Comparison of ENCODE assay signal across 22 mouse cellular contexts in genomic region chr1:194935351-194935750, GRCm38 (mm10). TPM values are rescaled to one million over a fixed set of nuclear protein-coding genes. Genes with fewer than 3 reads are reported as not detected.
DNase-seq lines count a peak whose midpoint lies in the region; ATAC-seq and TF ChIP-seq lines count a peak whose summit lies in the region.
"Had no signal": no experiment of that assay in that cellular context is flagged by ENCODE, and none has a peak within 500 bp of the region (broad histone marks: within the 10 kb centered on the region; RNA-seq: fewer than 3 reads in every experiment).

No protein-coding gene starts in this region.

- no peaks in the 10 kb centered on the region for H3K9me3 ChIP-seq in G1E (replicated peaks)
- H3K9me3 ChIP-seq in liver, embryonic 13.5 days (replicated peaks), result no peaks in the 10 kb centered on the region
- H3K9me3 ChIP-seq: embryonic facial prominence, embryonic 15.5 days; forebrain, embryonic 10.5 days; heart, embryonic 10.5 days; hindbrain, embryonic 10.5 days had no signal

- no peak overlapping the region for H3K9ac ChIP-seq in liver, embryonic 13.5 days
- H3K9ac ChIP-seq: embryonic facial prominence, embryonic 15.5 days; hindbrain, embryonic 14.5 days had no signal

- no peaks in the 10 kb centered on the region for H3K36me3 ChIP-seq in G1E (replicated peaks)
- H3K36me3 ChIP-seq in liver, embryonic 13.5 days, result no peaks in the 10 kb centered on the region
- H3K36me3 ChIP-seq: embryonic facial prominence, embryonic 15.5 days; forebrain, embryonic 10.5 days; heart, embryonic 10.5 days; hindbrain, embryonic 10.5 days had no signal

- H3K4me3 ChIP-seq in G1E (ENCODE audit: low read depth, low read length), result no peak overlapping the region
- H3K4me3 ChIP-seq in liver, embryonic 13.5 days (replicated peaks), result no peak overlapping the region
- H3K4me3 ChIP-seq: embryonic facial prominence, embryonic 15.5 days; erythroblast, embryonic 14.5 days; forebrain, embryonic 10.5 days; heart, embryonic 10.5 days; hindbrain, embryonic 10.5 days had no signal

- intact Hi-C loops in heart, postnatal 25 days (cut with DNase I), result no loop called here

- DNase-seq in G1E (ENCODE audit: low spot score) (no peak), MEL-GATA-1-ER (ENCODE audit: extremely low read depth, low read depth) (peak; percentile 90)
- no peak for DNase-seq in liver, embryonic 13.5 days
- DNase-seq in kidney, postnatal 14 days, result no peak
- no peak for DNase-seq in adrenal gland, adult 2 months
- no peak for DNase-seq in heart, postnatal 25 days (ENCODE audit: low spot score)
- DNase-seq: adrenal gland, postnatal 25 days; cerebellum, adult 18-20 months; cerebellum, adult 9-11 months; embryo, embryonic 11 days; gastrocnemius, postnatal 36 days; heart, adult 18-20 months; heart, postnatal 10 days had no signal

- no peak for TF ChIP-seq CTCF in G1E (IDR thresholded peaks at IDR 0.05; ENCODE audit: low read depth, low read length)

- peaks cover 5% of the 10 kb centered on the region for H3K27me3 ChIP-seq in G1E (ENCODE audit: insufficient read depth, low read length)
- H3K27me3 ChIP-seq in liver, embryonic 13.5 days, result peaks cover 22% of the 10 kb centered on the region
- H3K27me3 ChIP-seq: CH12.LX; embryonic facial prominence, embryonic 15.5 days had no signal

- ATAC-seq in G1E (ENCODE audit: extremely low read depth, insufficient number of reproducible peaks, low FRiP score, poor library complexity, severe bottlenecking), result peak; percentile 58
- peak; percentile 47; the same call in 1 of the 2 replicates for ATAC-seq in liver, embryonic 13.5 days (ENCODE audit: low read depth)
- ATAC-seq in megakaryocyte progenitor cell, adult 5-6 weeks (replicated peaks; ENCODE audit: poor library complexity), result peak; percentile 52
- ATAC-seq: forebrain, embryonic 14.5 days had no signal

- WGBS in liver, embryonic 13.5 days (ENCODE audit: insufficient replicate concordance), result 0% methylated on average over 1 of the region's 1 CpGs

- H3K4me2 ChIP-seq in liver, embryonic 13.5 days, result no peak overlapping the region
- H3K4me2 ChIP-seq: embryonic facial prominence, embryonic 15.5 days; hindbrain, embryonic 14.5 days had no signal

- H3K27ac ChIP-seq in liver, embryonic 13.5 days, result no peak overlapping the region
- H3K27ac ChIP-seq: embryonic facial prominence, embryonic 15.5 days; forebrain, embryonic 10.5 days; heart, embryonic 10.5 days; hindbrain, embryonic 10.5 days; hindbrain, embryonic 14.5 days had no signal

- no peaks in the 10 kb centered on the region; the same call in 1 of the 2 replicates for H3K4me1 ChIP-seq in G1E (ENCODE audit: insufficient read depth, low read depth, low read length)
- H3K4me1 ChIP-seq in liver, embryonic 13.5 days (replicated peaks), result no peaks in the 10 kb centered on the region

RNA-seq across cellular contexts. Expression of gene Cd34, which starts 3.3 kb away (rescaled TPM):
- total RNA-seq in G1E (2014; fragmentation: Nextera tagmentation) (0.29 and 0.45 TPM in 2 replicates), G1E (2017) (0.70 and 0.93 TPM in 2 replicates)
- 0.29 and 0.34 TPM in 2 replicates for polyA plus RNA-seq in G1E (2012)
- 15.6 and 19.2 TPM in 2 replicates for polyA plus RNA-seq in liver, embryonic 13.5 days (2015; fragmentation: Nextera tagmentation; extraction: Ambion mirVana)
- 177 and 202 TPM in 2 replicates for total RNA-seq in megakaryocyte progenitor cell, adult 5-6 weeks (2015)
- total RNA-seq in megakaryocyte progenitor cell, adult 5-6 weeks (2017), result 240 and 266 TPM in 2 replicates
- 10 to 100 TPM; 36.3 to 56.0 TPM for total RNA-seq in adrenal gland, adult 2 months (2021)
- polyA plus RNA-seq in adrenal gland, adult 2 months (2012; rRNA removed), result 12.6 and 12.7 TPM in 2 replicates
- 100 to 1,000 TPM in 1 of 2 experiments, 10 to 100 TPM in 1; 97.4 to 128 TPM for total RNA-seq in heart, postnatal 25 days (2021)
- total RNA-seq: CH12.LX had no signal

Comparison
In these comparisons a context has a peak if more than half of its experiments do, and no peak if none do; other contexts are left out.
1. RNA of gene Cd34, which starts 3.3 kb away (total RNA-seq): 177 to 266 TPM in megakaryocyte progenitor cell, adult 5-6 weeks, 97.4 to 128 TPM in heart, postnatal 25 days and 36.3 to 56.0 TPM in adrenal gland, adult 2 months; 0.29 to 0.93 TPM in G1E; every median in the first group is over 10 times any median in the second.
2. Peak in every context shown above with its lines, with median percentiles within 50 percentile points of each other: ATAC-seq.